Mouse (Mus musculus) cerebellum, adult 2 months (tissue): ENCODE data around the gene Vps13d.

Experiments used
- CTCF ChIP-seq: fragments of 200-500 bp; IDR thresholded peaks from 2 replicates; pipeline ENCODE4 v1.5.1; 2011; ENCODE audit warnings: low read depth, mild to moderate bottlenecking, control low read depth, low read length, moderate library complexity, borderline replicate concordance; ENCODE audit not compliant: insufficient read depth
- POLR2A ChIP-seq: fragments of 200-500 bp; IDR thresholded peaks from 2 replicates; pipeline ENCODE4 v1.6.1; 2011; ENCODE audit warnings: low read length, control low read depth, borderline replicate concordance; ENCODE audit not compliant: insufficient read depth

DNA sequence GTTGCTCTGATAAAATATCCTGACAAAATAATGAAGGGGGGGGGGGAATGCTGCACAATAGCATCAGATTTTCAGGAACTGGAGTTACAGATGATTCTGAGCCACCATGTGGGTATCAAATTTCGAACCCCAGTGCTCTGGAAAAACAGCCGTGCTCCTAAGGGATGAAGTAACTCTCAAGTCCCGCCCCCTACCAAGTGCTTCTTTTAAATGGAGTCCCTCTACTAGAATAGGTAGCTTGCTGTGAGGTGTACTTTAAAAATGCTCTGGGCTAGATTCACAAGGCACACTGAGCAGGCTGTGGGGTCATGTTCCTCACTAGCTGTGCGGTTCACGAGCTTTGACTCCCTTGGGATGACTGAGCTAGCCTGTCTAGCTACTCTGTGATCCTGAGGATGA is 14.9 kb upstream of the Vps13d start:
- no peak for TF ChIP-seq CTCF
- TF ChIP-seq POLR2A, result no peak
